Mouse (Mus musculus) kidney, adult 2 months (tissue): Measurements from ENCODE around the gene Olfr770. TPM values are rescaled to one million over a fixed set of nuclear protein-coding genes. Genes with fewer than 3 reads are reported as not detected.
A peak's percentile ranks its signal among the peaks of the same experiment; 100 is the strongest.
"Not testable (repeated sequence)": the region's sequence is repeated elsewhere in the genome, so short reads cannot be mapped to it uniquely, and the experiment has no call there.

Source experiments
- DNase-seq: peaks from one replicate; pipeline ENCODE4 v3.0.0; 2021
- H3K27ac ChIP-seq: fragments of 200-500 bp; 2 replicates; pipeline ENCODE4 v1.5.1; 2012; ENCODE audit warnings: low read depth, low read length, control low read depth, inconsistent platforms; ENCODE audit not compliant: insufficient read depth
- H3K27me3 ChIP-seq: fragments of 200-500 bp; replicated peaks from 2 replicates; pipeline ENCODE4 v1.6.1; 2012; ENCODE audit warnings: mild to moderate bottlenecking, moderate library complexity, low read length, inconsistent platforms; ENCODE audit not compliant: control insufficient read depth, insufficient read depth
- H3K36me3 ChIP-seq: fragments of 200-500 bp; 2 replicates; pipeline ENCODE4 v1.6.1; 2012; ENCODE audit warnings: mild to moderate bottlenecking, moderate library complexity, low read length, inconsistent platforms; ENCODE audit not compliant: control insufficient read depth, insufficient read depth
- H3K4me1 ChIP-seq: fragments of 200-500 bp; 2 replicates; pipeline ENCODE4 v1.6.1; 2011; ENCODE audit warnings: low read length; ENCODE audit not compliant: control insufficient read depth, insufficient read depth
- H3K4me3 ChIP-seq: fragments of 200-500 bp; 2 replicates; pipeline ENCODE4 v1.5.1; 2011; ENCODE audit warnings: mild to moderate bottlenecking, low read depth, low read length, control low read depth; ENCODE audit not compliant: insufficient read depth
- CTCF ChIP-seq: fragments of 200-500 bp; conservative IDR thresholded peaks from 2 replicates; pipeline ENCODE4 v1.5.1; 2011; ENCODE audit warnings: low read depth, mild to moderate bottlenecking, control low read depth, low read length, moderate library complexity, mixed read lengths; ENCODE audit not compliant: insufficient read depth, insufficient read length
- POLR2A ChIP-seq: fragments of 200-500 bp; IDR thresholded peaks from one replicate; pipeline ENCODE4 v1.6.1; 2011; ENCODE audit warnings: low read depth, low read length, control low read depth
- WGBS: fragments of 180-500 bp; shearing (Covaris S2); methylation state at CpG from one replicate; pipeline ENCODE4 v1.1.7; 2018; 5-methylcytosine and 5-hydroxymethylcytosine counted together
- polyA plus RNA-seq: library from polyadenylated mRNA; depleted of rRNA; stranded (reverse); fragments of >200 nt; gene quantifications from 2 replicates; pipeline ENCODE4 v1.2.3, GENCODE M21; 2012; rRNA removed

Gene Olfr770
- not detected in 2 replicates for polyA plus RNA-seq

- Histone ChIP-seq H3K27ac (no peak within 1 kb of the TSS), H3K4me1 (no peaks in the 10 kb centered on the region), H3K36me3 (no peaks in the 10 kb centered on the region), H3K27me3 (no peaks in the 10 kb centered on the region), H3K4me3 (no peak within 1 kb of the TSS)
- WGBS: 69% methylated on average over 2 of the region's 2 CpGs
- no peak for DNase-seq
- TF ChIP-seq CTCF (no peak), POLR2A (no peak)
These were observed at the start of gene Olfr770 for GRCm38 (mm10) chr10:129138898-129139297. TSS of gene Olfr770 (minus strand) at chr10:129138998.

GRCm38 (mm10) chr10:129187319-129187718 lies 48.5 kb upstream of the Olfr770 start, which contains the start of gene Olfr773:
TSS of gene Olfr773 (minus strand) at chr10:129187419.
- not testable (repeated sequence) for H3K36me3 ChIP-seq, H3K4me1 ChIP-seq, H3K4me3 ChIP-seq, H3K27ac ChIP-seq, DNase-seq, H3K27me3 ChIP-seq

- not testable (repeated sequence) for H3K4me1 ChIP-seq, H3K4me3 ChIP-seq, DNase-seq, H3K36me3 ChIP-seq, H3K27ac ChIP-seq, H3K27me3 ChIP-seq
- WGBS: 83% methylated on average over 3 of the region's 4 CpGs
These were observed 39.0 kb upstream of the Olfr770 start, which contains the start of gene Olfr772 for GRCm38 (mm10) chr10:129177821-129178220. TSS of gene Olfr772 (minus strand) at chr10:129177921.

- H3K4me1 ChIP-seq: no peaks in the 10 kb centered on the region
- H3K4me3 ChIP-seq: no peak within 1 kb of the TSS
- no peaks in the 10 kb centered on the region for H3K27me3 ChIP-seq
- 65% methylated on average over 1 of the region's 1 CpGs for WGBS
- H3K27ac ChIP-seq: no peak within 1 kb of the TSS
- no peak for DNase-seq
- no peaks in the 10 kb centered on the region for H3K36me3 ChIP-seq
- no peak for TF ChIP-seq POLR2A
- TF ChIP-seq CTCF: no peak
These were observed 25.9 kb upstream of the Olfr770 start, which contains the start of gene Olfr771 for GRCm38 (mm10) chr10:129164651-129165050. TSS of gene Olfr771 (minus strand) at chr10:129164751.

- H3K4me1 ChIP-seq: no peaks in the 10 kb centered on the region
- H3K27ac ChIP-seq: no peak within 1 kb of the TSS
- no peaks in the 10 kb centered on the region for H3K27me3 ChIP-seq
- no peak within 1 kb of the TSS for H3K4me3 ChIP-seq
- 67% methylated on average over 2 of the region's 2 CpGs for WGBS
- no peak for TF ChIP-seq CTCF
- no peak for TF ChIP-seq POLR2A
- DNase-seq: no peak
- H3K36me3 ChIP-seq: no peaks in the 10 kb centered on the region
These were observed 21.0 kb downstream of the Olfr770 start, which contains the start of gene Olfr769 for GRCm38 (mm10) chr10:129117761-129118160. TSS of gene Olfr769 (minus strand) at chr10:129117861.

GRCm38 (mm10) chr10:129115146-129115545 lies 23.7 kb downstream of the Olfr770 start:
- Histone ChIP-seq H3K27me3 (no peaks in the 10 kb centered on the region), H3K4me3 (no peak overlapping the region), H3K36me3 (no peaks in the 10 kb centered on the region), H3K4me1 (no peaks in the 10 kb centered on the region), H3K27ac (no peak overlapping the region)
- no peak for DNase-seq
- 89% methylated on average over 3 of the region's 3 CpGs for WGBS
- no peak for TF ChIP-seq POLR2A
- no peak for TF ChIP-seq CTCF

GRCm38 (mm10) chr10:129101231-129101630 lies 37.6 kb downstream of the Olfr770 start:
- 31% methylated on average over 3 of the region's 3 CpGs for whole genome bisulfite sequencing
- H3K36me3 ChIP-seq: no peaks in the 10 kb centered on the region
- peak; percentile 34 for DNase-seq
- H3K4me1 ChIP-seq: no peaks in the 10 kb centered on the region; the same call in 1 of the 2 replicates
- no peaks in the 10 kb centered on the region for H3K27me3 ChIP-seq
- H3K4me3 ChIP-seq: no peak overlapping the region
- TF ChIP-seq CTCF (no peak), POLR2A (no peak)
- H3K27ac ChIP-seq: no peak overlapping the region

- Histone ChIP-seq H3K27ac (no peak within 1 kb of the TSS), H3K36me3 (no peaks in the 10 kb centered on the region), H3K4me3 (no peak within 1 kb of the TSS), H3K27me3 (no peaks in the 10 kb centered on the region), H3K4me1 (no peaks in the 10 kb centered on the region; the same call in 1 of the 2 replicates)
- WGBS: 61% methylated on average over 1 of the region's 1 CpGs
- no peak for DNase-seq
- no peak for TF ChIP-seq POLR2A
- no peak for TF ChIP-seq CTCF
These were observed 39.5 kb downstream of the Olfr770 start, which contains the start of gene Olfr768 for GRCm38 (mm10) chr10:129099275-129099674. TSS of gene Olfr768 (minus strand) at chr10:129099375.

- not testable (repeated sequence) for H3K36me3 ChIP-seq, H3K27ac ChIP-seq, DNase-seq, H3K4me3 ChIP-seq, H3K27me3 ChIP-seq, H3K4me1 ChIP-seq
These were observed 56.0 kb downstream of the Olfr770 start, which contains the start of gene Olfr767 for GRCm38 (mm10) chr10:129082810-129083209. TSS of gene Olfr767 (minus strand) at chr10:129082910.
